Mouse (Mus musculus) T-helper 1 cell (primary cell): ENCODE data around the gene Ktn1.

Experiments
- in situ Hi-C: fragments of 300-600 bp; cut with MboI, MseI; formaldehyde crosslinking; loops from one replicate; pipeline ENCODE4 v1.15.1; 2025; ENCODE audit warnings: high pct_unique_total_duplicates

Gene Ktn1

DNA sequence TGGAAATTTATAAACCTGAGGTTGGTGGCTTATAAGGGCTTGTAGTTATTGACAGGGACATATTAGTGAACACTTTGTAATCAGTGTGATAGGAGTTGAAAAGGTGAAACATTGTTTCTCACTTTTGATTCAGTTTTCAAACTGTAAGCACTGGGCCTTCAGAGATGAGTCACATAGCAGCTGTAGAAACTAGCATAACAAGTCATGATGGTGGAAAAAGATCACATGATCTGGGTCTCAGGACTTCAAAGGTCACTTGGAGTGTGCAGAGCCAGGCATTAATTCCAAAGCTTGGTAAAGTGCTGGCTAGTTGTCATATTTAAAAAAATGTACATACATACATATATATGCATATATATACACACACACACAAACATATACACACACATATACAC lies 16.2 kb downstream of the Ktn1 start:
- in situ Hi-C loops, result no loop called here

DNA sequence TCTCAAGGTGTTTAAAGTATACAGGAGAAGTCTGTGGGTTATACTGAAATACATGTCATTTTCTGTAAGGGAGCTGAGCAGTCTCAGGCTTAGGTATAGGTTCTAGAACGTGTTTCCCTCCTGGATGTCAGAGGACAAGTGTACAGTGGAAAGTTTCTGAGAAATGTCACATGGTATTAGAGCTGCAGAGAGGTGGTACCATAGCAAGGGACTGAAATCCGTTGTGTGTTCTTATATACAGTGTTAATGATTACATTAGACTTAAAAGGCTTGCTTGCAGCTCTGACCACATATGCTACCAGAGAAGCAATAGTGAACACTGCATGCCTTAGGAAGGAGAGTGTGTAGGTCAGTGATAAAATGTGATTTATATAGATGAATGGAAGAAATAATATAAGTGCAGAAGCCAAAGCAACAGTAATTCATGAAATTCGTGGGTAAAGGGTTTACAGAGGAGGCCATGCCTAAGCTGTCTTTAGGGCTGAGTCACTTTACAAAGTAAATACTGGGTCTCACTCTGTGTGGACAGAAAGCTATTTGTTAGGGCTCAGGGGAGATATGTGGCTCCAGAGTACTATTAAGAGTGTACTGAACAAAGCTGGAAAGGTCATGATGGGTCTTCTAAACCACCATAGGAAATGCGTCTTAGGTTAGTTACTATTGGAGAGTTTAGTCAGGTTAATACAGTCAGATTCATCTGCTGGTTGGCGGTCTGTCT lies 17.0 kb downstream of the Ktn1 start:
- in situ Hi-C loops, result no loop called here

DNA sequence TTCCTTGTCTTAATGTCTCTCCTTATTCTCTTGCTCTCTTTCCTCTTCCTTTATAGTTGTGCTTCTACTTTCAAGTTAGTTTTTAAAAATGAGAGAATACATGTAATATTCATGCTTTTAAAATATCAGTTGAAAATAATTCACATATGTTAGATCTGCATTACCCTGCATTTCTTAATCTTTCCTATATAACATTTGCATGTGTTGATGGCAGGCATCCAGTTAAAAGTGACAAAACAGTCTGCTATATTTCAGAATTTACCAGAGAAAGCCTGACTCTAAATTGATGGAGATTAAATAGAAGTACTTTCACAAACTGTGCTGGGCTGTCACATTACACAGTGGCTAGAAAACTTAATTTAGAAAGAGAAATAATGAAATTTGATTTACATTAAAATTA lies 19.8 kb downstream of the Ktn1 start:
- in situ Hi-C loops, result no loop called here

DNA sequence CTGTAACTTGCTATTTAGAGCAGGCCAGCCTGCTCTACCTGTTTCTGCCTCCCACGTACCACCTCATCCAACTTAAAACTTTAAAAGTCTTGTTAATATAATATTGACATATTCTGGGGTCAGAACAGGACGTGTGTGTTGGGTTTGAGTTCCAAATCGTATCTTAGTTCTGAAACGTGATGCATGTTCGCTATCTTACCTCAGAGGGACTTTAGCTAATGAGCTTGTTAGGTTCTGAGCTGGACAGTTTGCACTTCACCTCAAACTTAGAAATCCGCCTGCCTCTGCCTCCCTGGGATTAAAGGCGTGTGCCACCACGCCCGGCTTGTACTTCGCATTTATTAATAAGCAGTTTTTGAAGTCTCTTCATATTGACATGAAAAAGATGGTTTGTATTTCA lies 34.6 kb downstream of the Ktn1 start:
- in situ Hi-C loops, result no loop called here

DNA sequence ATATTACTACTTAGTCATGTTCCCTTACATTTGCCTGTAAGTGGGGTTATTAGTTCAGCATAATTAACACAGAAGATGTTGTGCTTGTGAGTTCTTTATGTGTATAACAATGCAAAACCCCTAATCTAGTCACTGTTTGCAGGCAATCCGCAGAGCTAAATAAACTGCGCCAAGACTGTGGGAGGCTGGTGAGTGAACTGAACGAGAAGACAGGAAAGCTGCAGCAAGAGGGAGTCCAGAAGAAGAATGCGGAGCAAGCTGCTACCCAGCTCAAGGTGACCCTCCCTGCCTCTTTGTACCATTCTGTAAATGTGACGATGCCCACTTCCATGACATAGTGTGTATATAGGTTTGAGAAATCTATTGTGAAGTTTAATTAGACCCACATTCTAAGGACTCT lies 36.3 kb downstream of the Ktn1 start:
- in situ Hi-C loops, result no loop called here

DNA sequence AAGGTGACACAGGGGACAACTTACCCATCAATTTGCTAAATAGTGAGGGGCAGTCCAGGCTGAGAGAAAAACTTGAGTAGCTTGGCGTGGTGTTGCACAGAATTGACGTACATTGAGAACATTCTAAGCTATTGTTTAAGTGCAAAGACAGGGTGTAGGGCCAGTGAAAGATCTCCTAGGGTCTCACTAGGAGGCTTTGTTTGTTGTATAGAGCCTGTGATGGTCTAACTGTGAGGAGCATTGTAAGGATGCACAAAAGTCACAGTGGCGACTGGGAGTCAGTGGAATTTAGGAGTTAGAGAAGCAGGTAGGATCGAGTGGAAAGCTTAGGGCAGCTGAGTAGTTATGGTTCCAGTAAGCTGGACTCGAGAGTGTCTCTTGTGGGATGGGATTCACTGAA lies 50.9 kb downstream of the Ktn1 start:
- in situ Hi-C loops, result no loop called here

DNA sequence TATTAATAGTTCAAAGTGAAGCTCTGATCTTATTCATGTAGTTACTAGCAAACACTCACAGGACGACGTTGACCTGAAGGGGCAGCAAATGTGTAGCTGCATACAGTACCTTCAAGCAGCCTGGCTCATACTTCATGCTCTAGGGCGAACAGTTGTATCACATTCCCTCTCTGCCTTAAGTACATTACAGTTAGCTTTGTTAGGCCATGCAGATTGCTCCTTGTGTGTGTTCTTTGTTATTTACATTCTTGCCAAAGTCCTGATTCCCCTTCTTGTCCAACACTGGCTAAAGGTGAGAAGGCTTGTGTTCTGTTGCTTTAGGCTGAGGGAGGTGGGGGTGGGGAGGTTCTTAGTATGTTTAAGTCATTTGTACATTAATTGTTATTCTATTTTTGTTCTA lies 61.3 kb downstream of the Ktn1 start:
- in situ Hi-C loops, result no loop called here

DNA sequence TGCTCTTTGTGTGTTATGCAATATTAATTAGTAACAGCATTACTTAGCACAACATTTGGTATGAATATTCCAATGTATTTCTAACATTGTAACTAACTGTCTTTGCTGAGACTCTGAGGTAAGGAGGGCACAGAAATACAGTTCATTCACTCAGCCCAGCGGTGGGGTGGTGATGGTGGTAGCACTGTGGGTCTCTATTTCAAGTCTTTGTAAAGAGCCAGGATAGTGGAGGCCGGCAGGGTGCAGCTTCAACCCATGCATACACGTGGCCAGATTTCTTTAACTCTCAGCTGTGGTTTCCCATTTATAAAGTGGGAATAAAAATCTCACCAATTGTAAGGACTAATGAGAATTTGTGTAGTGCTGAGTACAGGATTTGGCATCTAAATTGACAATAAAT lies 67.5 kb downstream of the Ktn1 start:
- in situ Hi-C loops, result no loop called here

DNA sequence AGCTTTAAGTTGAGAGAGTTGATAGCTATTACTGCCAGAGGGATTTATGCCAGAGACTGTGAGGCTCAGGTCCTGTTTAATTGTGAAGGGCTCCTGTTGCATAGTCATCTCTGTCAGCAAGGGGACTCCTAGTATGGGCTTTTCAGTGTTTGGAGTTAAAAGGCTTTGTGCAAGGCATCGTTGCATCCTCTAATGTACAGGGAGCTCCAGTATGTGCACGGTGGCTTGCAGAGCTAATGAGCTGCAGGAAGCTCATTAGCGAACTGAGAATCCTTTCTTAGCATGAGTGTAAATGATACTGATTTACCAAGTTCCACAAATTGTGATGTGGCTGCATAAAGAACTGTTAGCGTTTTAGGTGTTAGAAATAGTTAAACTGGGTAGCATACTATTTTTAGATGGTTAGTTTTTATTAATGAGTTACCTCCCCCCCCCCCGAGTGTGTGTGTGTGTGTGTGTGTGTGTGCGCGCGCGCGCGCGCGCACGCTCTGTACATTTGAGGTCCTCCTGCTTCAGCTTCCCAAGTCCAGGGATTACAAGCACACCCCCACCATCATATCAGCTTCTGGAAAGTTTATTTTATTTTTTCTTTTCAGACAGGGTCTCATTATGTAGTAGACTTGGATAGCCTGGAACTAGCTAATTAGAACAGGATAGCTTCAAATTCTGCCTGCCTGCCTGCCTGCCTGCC lies 69.8 kb downstream of the Ktn1 start:
- in situ Hi-C loops, result no loop called here

DNA sequence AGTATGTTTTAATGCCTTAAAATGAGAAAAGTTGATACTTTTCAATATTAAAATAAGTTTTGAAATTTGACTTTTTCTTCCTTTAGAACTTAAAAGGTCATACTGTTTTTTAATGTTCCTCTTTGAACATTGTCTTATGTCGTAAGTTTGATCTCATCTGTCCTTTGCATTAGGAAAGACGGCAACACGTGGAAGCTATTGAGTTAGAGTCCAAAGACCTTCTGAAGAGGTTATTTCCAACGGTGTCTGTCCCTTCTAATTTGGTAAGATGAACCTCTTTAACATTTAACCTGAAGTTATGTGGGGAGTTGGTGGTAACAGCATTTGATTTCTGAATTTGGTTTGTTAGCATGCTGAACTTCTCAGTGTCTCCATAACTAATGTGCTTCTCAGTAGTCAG lies 71.8 kb downstream of the Ktn1 start:
- in situ Hi-C loops, result no loop called here

DNA sequence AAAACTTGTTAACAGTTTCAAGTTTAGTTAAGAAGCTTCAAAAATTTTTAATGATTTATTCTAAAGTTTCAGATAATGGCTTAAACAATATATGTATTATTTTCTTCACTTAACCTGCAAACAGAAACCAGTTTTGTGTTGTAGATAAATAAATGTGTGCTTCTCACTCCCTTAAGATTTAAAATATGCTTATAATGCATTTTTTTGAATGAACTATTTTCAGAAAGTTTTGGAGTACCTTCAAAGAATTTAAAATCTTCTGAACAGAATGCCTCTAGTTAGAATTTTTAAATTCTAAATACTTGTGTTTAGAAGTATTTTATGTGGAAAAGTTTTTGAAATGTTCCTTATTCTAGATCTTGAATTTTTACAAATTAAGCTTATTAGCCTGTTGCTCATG lies 74.8 kb downstream of the Ktn1 start:
- in situ Hi-C loops, result no loop called here

DNA sequence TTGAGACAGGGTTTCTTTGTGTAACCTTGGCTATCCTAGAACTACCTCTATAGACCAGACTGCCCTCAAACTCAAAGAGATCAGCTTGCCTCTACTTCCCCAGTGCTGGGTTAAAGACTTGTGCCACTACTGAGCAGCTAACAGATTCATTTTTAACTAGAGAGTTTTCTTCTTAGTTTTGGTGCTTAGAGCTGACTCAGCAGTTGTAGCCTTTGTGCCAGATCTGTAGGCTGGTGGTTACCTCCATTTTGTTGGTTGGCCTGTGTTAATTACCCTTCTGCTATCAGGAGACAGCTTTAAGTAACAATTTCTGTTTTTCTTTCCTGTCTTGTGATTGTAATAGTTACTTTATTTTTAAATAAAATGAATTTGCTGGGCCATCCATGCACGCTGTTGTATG lies 80.3 kb downstream of the Ktn1 start:
- in situ Hi-C loops, result no loop called here

DNA sequence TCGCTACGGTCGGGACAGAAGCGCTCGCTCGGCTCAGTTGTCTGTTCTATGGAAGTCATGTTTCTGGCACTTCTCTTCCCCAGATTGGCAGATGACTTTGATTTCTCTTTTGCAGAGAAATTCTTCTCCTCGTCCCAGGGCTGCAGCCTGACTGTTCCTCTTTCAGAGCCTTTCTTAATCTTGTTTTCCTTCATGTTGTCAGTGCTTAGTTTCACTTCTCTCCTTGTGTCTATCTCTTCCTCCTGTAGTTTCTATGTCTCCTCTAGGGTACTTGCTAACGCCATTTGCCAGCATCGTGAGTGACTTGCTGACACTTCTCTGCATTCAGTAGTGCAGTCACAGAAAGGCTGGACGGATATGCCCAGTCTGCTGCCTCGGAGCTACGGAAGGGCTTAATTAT lies 87.1 kb downstream of the Ktn1 start:
- in situ Hi-C loops, result loop anchor here (5.0 kb wide), 1 partner anchor 338 kb away; no protein-coding TSS in a partner anchor

DNA sequence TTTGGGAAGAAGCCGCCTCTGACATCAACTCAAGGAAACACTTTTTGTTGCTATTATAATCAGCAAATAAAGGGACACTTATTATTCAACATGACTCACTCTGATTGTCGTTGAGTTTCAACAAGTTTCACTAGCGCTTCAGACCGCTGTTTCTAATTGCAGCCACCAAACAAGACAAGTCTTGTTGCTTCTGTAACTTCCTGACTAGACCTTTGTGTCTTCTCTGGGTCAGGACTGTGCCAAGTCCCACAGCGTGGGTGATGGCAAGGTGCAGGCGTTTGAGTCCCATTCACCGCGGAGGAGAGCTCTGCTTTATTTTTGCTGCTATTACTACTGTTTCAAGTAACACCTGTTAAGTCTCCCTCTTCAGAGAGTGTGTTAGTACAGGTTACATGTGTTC lies 88.2 kb downstream of the Ktn1 start:
- in situ Hi-C loops, result loop anchor here (5.0 kb wide), 1 partner anchor 339 kb away; no protein-coding TSS in a partner anchor

DNA sequence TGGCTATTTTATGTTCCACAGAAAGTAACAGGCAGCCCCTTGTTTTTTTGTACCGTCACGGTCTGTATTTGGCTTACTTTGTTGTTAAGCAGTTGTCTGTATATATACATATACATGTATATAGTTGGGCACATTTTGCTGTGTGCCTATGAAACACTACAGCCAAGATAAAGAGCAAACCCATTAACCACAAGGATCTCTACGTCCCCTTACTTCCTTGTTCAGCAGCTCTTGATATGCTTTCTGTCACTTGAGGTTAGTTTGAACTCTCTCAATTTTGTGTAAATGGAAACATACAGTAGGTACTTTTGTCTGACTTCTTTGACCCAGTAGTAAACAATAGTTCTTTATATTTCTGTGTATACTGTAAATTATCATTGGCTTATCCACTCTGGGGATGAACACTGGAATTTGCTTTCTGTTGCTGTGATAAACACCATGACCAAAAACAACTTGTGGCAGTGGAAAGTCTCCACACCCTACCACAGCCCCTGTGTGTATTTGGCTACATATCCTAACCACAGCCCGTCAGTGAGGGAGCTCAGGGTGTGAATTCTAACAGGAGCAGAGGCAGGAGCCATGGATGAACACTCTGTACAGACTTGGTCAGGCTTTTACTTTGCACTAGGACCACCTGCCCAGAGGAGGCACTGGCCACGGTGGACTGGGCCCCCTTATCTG lies 92.2 kb downstream of the Ktn1 start:
- in situ Hi-C loops, result no loop called here

DNA sequence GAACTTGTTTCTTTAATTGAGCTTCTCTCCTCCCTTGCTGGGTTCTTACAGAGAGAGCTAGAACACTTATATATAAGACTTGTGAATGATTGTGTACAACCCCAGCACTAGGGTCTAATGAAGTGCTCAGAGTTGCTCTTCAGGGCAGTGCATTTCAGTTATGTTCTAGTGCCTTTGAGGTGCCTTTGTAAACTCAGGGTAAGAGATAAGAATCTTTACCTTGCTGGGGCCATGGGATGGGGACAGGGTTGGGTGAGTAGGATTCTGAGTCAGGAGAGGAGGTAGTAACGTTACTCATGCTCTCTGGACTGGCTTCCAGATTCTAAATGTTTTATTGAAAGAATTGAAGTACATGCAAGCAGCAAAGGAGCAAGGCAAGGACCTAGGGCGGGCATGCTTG lies 92.8 kb downstream of the Ktn1 start:
- in situ Hi-C loops, result no loop called here

DNA sequence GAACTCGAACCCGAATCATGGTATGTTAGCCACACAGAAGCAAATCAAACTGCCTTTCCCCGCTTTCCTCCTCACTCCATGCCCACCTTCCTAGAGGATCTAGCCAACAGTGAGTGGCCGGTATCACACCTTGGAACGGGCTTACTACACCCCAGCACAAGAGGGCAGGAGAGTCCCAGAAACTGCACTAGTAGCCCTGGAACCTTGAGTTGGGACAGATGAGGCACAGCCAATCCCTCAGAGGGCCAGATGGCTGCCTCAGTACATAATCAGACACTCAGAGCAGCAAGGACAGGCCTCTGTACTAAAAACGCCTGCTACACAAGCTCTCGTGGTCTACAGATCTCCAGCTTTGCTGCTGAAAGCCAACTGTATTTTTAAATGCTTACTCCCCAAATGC lies 94.4 kb downstream of the Ktn1 start:
- in situ Hi-C loops, result no loop called here

DNA sequence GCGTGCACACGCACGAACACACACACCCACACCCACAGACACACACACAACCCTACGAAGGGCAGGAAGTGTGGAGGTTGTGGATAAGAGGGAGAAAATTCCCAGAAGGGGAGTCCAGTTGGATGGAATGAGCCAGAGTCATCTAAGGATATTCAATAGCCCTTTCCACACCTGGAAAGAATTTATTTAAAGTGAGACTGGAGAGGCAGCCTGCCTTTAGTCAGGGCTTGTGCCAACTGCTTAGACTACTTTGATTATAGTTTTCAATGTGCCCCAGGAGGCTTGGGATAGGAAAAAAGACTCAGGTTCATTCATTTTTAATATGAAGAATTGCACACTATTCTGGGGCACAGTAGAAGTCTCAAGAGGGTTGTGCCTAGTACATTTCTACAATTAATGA lies 96.8 kb downstream of the Ktn1 start:
- in situ Hi-C loops, result no loop called here

DNA sequence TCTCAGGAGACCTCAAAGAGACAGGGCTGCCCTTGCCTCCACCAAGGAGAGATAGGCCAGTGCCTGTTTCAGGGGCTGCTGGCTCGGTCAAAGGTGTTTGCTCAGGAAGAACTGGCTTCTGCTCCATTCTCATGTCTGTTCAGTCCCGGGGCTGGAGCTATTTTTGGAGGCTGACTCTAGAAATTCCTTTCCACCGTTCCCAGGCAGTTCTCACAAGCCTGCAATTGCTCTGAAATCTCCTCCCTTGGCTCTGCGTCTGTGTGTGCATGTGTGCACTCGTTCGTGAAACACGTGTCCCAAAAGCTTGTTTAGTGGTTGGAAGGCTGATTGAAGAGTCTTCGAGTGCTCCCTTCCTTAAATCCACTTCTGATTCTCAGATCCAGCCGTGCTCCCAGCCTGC lies 99.3 kb downstream of the Ktn1 start:
- in situ Hi-C loops, result no loop called here

DNA sequence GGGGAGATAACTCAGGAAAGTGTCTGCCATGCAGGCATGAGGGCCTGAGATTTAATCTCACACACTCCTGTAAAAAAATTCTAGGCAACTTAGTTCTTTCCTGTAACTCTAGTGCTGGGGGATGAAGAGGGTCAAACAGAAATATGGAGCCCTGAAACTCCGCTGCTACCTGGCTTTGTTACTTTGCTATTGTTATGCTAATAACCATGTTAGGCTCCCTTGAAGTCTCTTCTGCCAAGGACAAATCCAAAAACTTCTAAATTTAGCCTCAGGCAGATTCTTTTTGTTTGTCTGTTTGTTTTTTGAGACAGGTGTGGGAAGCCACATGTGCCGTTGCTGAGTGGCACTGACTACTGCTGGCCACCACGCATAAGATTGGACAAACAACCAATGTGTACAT lies 100.5 kb downstream of the Ktn1 start:
- in situ Hi-C loops, result no loop called here

DNA sequence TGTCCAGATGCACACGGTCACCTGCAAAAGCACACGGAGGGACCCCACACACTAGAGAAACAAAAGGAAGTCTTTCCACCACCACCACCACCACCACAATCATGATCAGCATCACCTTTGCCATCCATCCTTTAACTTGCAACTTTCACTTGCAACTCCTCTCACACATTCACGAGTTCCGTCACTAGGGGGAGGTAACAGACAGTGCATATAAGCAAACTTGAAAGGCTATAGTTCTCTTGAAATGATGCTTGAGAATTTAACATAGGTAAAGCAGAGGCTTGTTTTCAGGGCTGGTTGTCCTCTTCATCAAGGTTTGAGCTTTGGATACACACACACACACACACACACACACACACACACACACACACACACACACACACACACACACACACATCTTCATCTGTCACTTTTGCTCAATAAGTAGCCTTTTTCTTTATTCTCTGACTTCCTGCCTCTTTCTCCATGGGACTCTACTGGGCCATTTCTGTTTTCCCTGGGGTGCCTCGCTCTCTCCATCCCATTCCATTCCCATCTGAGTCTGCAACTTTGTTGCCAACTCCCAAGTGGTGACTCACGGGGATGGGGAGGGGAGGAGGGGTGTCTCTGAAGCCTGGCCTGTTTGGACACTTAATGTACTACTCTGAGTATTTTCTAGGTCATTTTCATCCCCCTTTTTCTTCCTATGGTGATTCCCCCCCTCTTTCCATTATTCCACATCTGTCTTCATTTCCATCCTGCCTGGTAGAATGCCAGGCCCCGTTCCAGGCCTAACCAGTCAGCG lies 103.4 kb downstream of the Ktn1 start:
- in situ Hi-C loops, result no loop called here

DNA sequence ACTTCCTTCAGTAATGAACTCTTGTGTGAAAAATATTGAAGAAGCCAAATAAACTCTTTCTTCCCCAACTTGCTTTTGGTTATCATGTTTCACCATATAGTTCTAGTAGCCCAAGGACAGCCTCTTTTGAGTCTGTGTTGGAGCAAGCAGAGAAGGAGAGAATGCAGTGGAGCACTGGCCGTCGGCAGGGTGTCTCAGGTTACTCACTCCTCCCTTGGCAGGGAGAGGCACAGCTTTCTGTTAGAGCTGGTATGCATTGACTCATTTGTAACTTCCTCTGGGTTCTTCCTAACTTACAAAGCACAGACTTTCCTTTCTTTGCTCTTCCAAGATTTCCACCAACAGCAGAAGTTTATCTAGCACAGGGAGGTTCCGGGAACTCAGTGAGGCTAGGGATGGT lies 105.3 kb downstream of the Ktn1 start:
- in situ Hi-C loops, result no loop called here
